Mouse (Mus musculus) bone marrow, adult 2 months (tissue): ENCODE results near the gene Scaper.

Experiments used
- CTCF ChIP-seq: fragments of 200-500 bp; IDR thresholded peaks from 2 replicates; pipeline ENCODE4 v1.5.1; 2011; ENCODE audit warnings: low read length, control low read depth; ENCODE audit not compliant: control insufficient read depth, insufficient read depth
- POLR2A ChIP-seq: fragments of 200-500 bp; IDR thresholded peaks from 2 replicates; pipeline ENCODE4 v1.6.1; 2011; ENCODE audit warnings: low read depth, mild to moderate bottlenecking, control low read depth, low read length, borderline replicate concordance; ENCODE audit not compliant: control insufficient read depth

DNA sequence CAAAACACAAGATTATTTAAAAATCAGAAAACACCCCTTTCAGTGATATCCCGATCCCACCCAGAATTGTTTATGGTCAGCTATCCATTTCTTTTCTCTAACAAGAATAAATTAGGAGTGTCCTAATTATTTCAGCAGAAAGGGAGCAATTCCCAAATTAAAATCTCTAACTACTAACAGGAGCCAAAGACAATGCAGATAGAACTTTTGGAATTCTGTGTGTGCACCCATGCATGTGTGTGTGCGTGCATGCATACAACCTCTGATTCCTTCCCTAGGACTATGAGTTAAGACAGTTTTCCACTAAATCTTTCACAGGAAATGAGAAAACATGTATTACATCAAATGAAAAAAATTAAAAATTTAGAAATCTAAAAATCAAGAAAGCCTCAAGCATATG lies 26.4 kb downstream of the Scaper start:
- no peak for TF ChIP-seq CTCF
- TF ChIP-seq POLR2A, result no peak
